Mouse (Mus musculus) left cerebral cortex, adult 2 months (tissue): ENCODE measurements around the gene Fbxw5. TPM values are rescaled to one million over a fixed set of nuclear protein-coding genes. Genes with fewer than 3 reads are reported as not detected.

Experiments used
- DNase-seq, 2 experiments: peaks; one replicate each; pipeline ENCODE4 v3.0.0; 2021 to 2022; ENCODE audit warnings: low spot score in 2 of 2, mixed read lengths in 1 of 2; ENCODE audit errors: extremely low spot score in 1 of 2
- H3K27ac ChIP-seq: fragments of 200-600 bp; 2 replicates; pipeline ENCODE4 v1.8.1; 2022
- H3K4me3 ChIP-seq: fragments of 200-600 bp; 2 replicates; pipeline ENCODE4 v1.8.1; 2022
- CTCF ChIP-seq: fragments of 200-600 bp; IDR thresholded peaks from 2 replicates; pipeline ENCODE4 v1.8.1; 2022; ENCODE audit warnings: antibody characterized with exemption, mild to moderate bottlenecking, moderate library complexity
- intact Hi-C: fragments of 180-260 bp; cut with DNase I; formaldehyde crosslinking; loops from one replicate; pipeline ENCODE4 v1.15.1; 2025
- long read RNA-seq, 2 experiments: library from polyadenylated mRNA; stranded (forward); transcript quantifications; one replicate each; pipeline ENCODE4 v2.0.0; 2021; ENCODE audit warnings: borderline mapping rate in 2 of 2
- total RNA-seq, 2 experiments: library from RNA; stranded (reverse); gene quantifications; 2 replicates each; pipeline ENCODE4 v1.2.3; 2021

The Fbxw5 gene
- 100 to 1,000 TPM; 120 to 122 TPM for total RNA-seq
- long read RNA-seq, experiment 1, transcript Fbxw5-201 (9 exons, 2,388 nt): major isoform, 93 of 177 reads
- long read RNA-seq, experiment 1, partial matches to known transcripts: 22 of 177 reads
- long read RNA-seq, experiment 1, other reads (novel, unspliced or antisense): 59 of 177 reads
- long read RNA-seq, experiment 2, transcript Fbxw5-201 (9 exons, 2,388 nt): major isoform, 103 of 196 reads
- long read RNA-seq, experiment 2, partial matches to known transcripts: 34 of 196 reads
- long read RNA-seq, experiment 2, other reads (novel, unspliced or antisense): 56 of 196 reads

DNA sequence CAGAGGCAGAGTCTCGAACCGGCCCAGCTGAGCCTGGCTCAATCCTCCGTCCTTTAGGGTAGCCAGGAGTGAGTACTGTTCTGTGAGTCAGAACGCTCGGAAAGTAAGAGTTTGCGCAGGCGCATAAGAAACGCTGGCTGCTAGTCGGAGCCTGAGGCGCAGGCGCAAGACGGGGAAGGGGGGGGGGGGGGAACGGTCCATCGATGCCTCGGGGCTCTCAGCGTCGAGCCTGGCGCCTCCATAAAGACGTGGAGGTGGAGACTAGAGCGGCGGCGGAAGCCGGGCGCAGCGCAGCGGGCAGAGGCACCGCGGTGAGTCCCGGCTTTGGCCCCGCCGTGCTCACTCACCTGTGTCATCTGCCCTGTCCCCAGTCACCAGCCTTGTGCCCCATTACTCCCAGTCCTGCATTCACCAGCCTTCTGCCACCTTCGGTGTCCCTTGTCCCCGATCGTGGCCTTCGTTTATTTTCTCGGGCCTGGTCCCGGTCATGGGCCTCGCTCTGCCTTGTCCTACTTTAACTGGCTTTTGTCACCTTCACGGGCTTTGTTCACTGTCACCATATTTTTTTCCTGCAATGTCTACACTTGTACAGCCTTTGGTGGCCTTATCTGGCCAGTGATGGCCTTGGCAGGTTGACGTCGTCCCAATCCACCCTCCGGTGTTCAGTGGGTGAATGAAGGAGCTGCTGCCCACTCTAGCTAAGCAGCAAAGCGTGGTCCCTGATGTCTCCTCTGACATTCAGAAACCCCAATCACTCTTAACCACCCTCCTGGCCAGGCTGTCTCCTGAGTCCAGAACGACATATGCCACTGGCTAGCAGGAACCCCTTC is at the start of gene Fbxw5:
Gene Fbxw5, plus strand, starts transcription at position 175 of the 830 bp plus-strand sequence.
- Histone ChIP-seq H3K4me3 (peak within 1 kb of the TSS; percentile 76), H3K27ac (peak within 1 kb of the TSS; percentile 92)
- TF ChIP-seq CTCF: no peak
- intact Hi-C loops: loop anchor here (2.0 kb wide), 2 partner anchors 40 to 72 kb away; partner anchors contain the start of genes Abca2 and Paxx
- DNase-seq: peak; percentile 72 to 84

DNA sequence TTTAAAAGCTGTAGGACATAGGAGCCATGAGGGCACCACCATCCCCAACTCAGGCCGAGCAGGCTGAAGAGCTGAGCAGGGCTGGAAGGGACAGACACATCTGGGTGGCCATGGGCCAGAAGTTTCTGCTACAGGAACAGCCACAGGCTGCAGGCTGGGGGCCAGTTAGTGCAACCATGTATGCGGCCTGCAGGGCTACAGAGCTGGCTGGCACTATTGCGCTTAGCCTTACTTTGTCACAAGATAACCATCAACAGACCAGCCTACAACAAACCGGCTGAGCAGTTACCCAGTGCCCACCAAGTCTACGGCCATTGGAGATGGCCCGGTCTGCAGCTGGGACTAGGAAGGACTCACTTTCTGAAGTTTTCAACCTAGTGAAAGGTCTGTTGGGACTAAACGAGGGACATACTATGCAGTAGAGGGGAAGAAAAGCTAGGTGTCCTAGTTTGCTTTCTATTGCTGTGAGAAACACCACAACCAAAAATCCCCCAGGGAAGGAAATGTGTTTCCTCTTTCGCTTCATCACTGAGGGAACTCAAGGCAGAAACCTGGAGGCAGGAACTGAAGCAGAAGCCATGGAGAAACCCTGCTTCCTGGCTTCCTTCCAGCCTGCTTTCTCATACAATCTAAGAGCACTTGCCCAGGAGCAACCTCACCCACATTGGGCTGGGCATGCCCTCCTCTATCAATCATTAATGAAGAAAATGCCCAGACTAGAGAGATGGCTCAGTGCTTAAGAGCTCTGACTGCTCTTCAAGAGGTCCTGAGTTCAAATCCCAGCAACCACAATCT is 49.5 kb upstream of the Fbxw5 start:
- intact Hi-C loops: loop anchor here (2.0 kb wide), 1 partner anchor 20 kb away; no protein-coding TSS in a partner anchor
- DNase-seq: no peak
- TF ChIP-seq CTCF: no peak
- H3K27ac ChIP-seq: no peak overlapping the region
- H3K4me3 ChIP-seq: no peak overlapping the region

DNA sequence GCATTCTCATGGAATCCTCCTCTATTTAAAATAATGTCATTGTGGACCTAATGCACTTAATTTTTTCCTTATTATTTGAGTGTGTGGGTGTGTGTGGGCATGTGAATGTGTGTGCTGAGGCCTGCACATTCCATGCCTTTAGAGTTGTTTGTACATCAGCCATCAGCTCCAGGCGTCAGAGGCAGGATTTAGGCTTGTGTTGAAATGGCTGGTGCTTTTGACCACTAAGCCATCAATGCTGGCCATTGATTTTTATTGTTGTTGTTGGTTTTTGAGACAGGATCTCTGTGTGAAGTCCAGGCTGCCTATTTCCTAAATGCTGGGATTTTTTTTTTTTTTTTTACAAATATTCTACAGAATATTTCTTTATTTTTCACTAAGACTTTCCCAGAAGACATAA is 47.6 kb upstream of the Fbxw5 start:
- TF ChIP-seq CTCF: no peak
- no peak for DNase-seq
- intact Hi-C loops: no loop called here
- Histone ChIP-seq H3K4me3 (no peak overlapping the region), H3K27ac (no peak overlapping the region)

DNA sequence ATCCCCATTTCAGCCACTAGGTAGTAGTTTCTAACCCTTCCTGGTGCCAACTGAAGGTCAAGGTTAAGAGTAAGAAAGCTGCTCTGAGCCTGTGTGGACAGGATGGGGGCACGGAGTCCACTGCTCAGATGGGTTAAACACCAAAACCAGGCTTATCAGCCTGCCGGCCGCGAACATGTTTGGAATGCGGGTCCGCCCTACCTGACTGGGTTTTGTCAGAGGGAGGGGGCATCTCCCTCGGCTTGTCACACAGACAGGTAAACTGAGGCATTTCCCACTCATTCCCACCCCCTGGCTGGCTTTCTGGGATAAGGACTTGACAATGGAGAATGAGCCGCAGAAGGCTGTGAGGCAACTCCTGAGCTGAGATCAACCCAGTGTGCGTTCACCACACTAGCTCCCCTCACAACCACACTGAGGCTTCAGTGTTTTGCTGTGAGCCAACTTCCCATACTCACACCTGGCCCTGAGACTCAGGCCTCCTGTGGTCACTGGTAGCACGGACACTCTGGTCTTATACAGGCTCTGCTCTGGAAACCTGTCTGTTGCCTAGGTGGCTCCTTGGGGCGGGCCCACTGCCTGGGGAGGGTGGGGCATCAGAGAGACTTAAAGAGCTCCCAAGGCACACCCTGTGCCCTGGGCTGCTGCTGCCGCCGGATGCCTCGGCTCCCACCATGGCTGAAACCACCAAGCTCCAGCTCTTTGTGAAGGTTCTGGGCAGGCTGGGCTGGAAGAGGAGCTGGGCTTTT is 44.2 kb upstream of the Fbxw5 start, which contains the start of gene Clic3:
Gene Clic3, plus strand, starts transcription at position 634 of the 749 bp plus-strand sequence.
- Histone ChIP-seq H3K4me3 (no peak within 1 kb of the TSS), H3K27ac (no peak within 1 kb of the TSS)
- TF ChIP-seq CTCF: no peak
- intact Hi-C loops: no loop called here
- no peak for DNase-seq

DNA sequence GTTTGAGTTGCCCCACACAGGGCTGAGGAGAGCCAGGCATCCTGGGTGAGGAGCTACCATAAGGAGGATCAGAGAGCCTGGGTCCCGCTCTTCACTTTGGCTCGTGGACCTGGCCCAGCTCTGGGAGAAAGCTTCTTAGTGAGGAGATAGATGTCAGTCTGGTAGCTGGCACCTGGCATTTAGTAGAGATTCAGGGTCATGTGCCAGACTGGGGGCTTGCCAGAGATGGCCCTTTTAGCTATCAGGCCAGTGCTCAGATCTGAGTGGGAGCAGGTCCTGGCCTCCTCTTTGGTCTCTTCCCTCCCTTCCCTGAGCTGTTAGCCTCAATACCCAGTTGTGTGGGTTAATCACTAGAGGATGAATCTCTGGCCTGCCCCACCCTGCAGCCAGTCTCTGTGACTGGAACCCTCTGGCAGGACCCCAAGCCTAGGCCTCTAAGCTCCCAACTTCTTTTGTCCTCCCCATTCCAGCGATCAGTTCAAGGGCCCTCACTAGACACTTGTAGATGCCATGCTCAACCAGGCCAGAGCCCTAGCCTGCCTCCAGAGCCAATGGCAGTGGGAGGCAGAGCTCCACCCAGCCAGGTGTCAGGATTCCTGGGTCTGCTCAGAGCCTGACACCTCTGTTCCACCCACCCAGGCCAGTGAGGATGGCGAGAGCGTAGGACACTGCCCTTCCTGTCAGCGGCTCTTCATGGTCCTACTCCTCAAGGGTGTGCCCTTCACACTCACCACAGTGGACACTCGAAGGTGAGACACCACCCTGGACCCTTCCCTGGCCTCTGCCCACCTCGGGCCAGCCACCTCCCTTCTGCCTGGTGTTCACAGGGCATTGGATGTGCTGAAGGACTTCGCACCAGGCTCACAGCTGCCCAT is 43.3 kb upstream of the Fbxw5 start:
- H3K4me3 ChIP-seq: no peak overlapping the region
- DNase-seq: no peak
- H3K27ac ChIP-seq: no peak overlapping the region
- intact Hi-C loops: no loop called here
- no peak for TF ChIP-seq CTCF

DNA sequence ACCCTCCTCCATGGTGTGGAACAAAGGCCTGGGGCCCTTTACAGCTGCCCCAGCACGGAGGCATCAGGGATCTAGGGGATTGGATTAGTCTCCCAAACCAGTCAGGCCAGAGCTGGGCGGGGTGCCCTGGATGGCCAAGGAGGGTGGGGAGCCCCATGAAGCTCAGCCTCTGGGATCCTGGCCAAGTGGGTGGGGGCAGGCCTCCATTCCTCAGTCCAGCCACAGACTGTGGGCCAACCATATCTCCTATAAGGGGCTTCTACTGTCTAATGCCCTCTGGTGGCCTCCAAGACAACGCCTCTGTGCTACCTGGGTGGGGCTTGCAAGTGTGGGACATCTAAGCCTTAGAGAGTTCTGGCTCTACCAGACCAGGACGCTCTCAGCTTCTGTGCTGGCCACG is 41.6 kb upstream of the Fbxw5 start:
- intact Hi-C loops: no loop called here

DNA sequence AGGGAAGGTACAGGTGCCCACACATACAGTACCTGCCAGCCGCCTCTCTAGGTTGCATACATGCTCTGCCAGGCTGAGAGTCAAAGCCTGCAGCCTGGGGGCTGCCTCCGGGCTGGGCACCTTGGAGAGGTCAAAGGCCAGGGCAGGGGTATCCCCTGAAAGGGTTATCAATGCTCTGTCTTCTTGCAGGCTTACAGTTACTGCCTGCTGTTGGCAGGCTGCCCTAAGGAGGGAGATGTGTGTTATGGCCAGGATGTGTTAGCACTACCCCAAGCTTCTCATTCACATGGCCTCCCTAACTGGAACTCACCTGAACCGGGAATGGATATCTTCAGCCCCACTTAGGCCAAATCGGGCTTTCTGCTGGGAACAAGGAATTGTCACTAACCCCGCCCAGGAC is 40.4 kb upstream of the Fbxw5 start:
- DNase-seq: peak in 1 of 2 experiments; percentile 26

More for the DNA sequence above, 41.6 kb upstream of the Fbxw5 start:
- no peak for DNase-seq
- Histone ChIP-seq H3K27ac (no peak overlapping the region), H3K4me3 (no peak overlapping the region)
- no peak for TF ChIP-seq CTCF

DNA sequence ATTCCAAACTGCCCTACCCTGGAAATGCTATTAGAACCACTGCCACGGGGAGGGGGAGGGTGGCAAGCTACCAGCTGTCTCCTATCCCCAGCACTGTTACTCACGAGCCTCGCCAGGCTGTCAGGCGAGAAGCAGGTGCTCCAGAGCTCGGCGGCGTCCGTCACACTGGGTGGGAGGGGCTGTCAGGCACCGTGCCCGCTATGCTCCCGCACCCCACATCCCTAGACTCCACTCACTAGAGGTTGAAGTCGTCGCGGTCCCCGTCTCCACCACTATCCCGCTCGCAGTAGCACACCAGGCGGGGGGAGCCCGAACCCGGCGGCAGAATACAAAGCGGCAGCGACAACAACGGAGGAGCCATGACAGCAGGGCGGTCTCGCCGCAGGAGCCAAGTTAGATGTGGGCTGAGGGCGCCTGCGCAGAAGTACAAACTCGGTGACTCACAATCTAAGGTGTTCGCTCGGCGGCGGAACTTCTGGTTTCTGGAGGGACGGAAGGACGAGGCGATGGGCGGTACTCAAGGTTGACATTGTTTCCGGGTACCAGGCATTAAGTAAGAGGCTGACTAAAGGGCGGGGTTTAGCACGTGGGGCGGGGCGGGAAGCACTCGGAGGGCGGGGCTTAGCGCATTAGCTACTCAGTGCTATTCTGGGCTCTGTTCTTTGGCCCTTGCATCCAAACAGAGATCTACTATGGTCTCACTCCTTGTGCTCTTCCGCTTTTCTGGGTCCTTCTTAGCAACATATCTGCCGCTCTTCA is 39.8 kb upstream of the Fbxw5 start, which contains the start of gene Paxx:
Gene Paxx, minus strand, starts transcription at position 544 of the 759 bp plus-strand sequence.
- intact Hi-C loops: loop anchor here (2.0 kb wide), 2 partner anchors 32 to 40 kb away; partner anchors contain the start of genes Abca2, C8g and Fbxw5
- Histone ChIP-seq H3K27ac (peak within 1 kb of the TSS; percentile 98), H3K4me3 (peak within 1 kb of the TSS; percentile 93)
- TF ChIP-seq CTCF: no peak
- peak; percentile 88 to 91 for DNase-seq

More for the DNA sequence above, 40.4 kb upstream of the Fbxw5 start:
- peak overlapping the region; percentile 93 for H3K4me3 ChIP-seq
- TF ChIP-seq CTCF: no peak
- intact Hi-C loops: loop anchor here (2.0 kb wide), 2 partner anchors 31 to 41 kb away; partner anchors contain the start of genes Abca2, C8g and Fbxw5
- peak overlapping the region; percentile 98 for H3K27ac ChIP-seq

DNA sequence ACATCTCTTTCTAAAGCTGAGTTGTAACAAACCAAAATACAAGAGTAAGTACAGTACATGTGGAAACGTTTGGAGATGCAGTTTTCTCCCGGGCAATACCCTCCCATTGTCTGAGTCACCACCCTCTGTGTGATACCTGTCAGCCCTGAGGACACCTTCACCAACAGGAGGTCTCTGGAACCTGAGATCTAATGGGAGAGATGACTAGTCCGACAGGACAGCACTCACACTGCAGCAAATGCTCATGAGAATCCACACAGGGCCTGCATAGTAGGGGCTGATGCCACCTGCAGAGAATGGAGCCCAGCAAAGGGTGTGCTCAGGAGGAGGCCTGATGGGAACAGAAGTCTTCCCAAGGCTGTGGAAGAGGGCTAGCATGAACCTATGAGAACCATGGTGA is 39.1 kb upstream of the Fbxw5 start:
- Histone ChIP-seq H3K4me3 (peak overlapping the region; percentile 93), H3K27ac (peak overlapping the region; percentile 88)
- no peak for DNase-seq
- no peak for TF ChIP-seq CTCF
- intact Hi-C loops: loop anchor here (2.0 kb wide), 2 partner anchors 33 to 39 kb away; partner anchors contain the start of genes Abca2, C8g and Fbxw5
